Mouse (Mus musculus): ENCODE data around the gene Sar1a. TPM values are rescaled to one million over a fixed set of nuclear protein-coding genes. Genes with fewer than 3 reads are reported as not detected.

Gene Sar1a
- polyA plus RNA-seq, 1 experiment from 2014 or later: 225 TPM

- Histone ChIP-seq H3K27me3 (ENCODE audit: poor library complexity, severe bottlenecking) (no peaks in the 10 kb centered on the region), H3K27ac (no peak overlapping the region), H3K9me3 (no peaks in the 10 kb centered on the region), H3K36me3 (replicated peaks) (peaks cover 86% of the 10 kb centered on the region), H3K4me1 (no peaks in the 10 kb centered on the region), H3K4me3 (no peak overlapping the region)
- 42% methylated on average over 4 of the region's 4 CpGs for WGBS
- no peak for DNase-seq (ENCODE audit: extremely low spot score, low spot score)
These were observed 22.1 kb upstream of the Sar1a start for GRCm38 (mm10) chr10:61657985-61658384.

- 84% methylated on average over 8 of the region's 8 CpGs for WGBS
- no peak for DNase-seq (ENCODE audit: extremely low spot score, low spot score)
- Histone ChIP-seq H3K36me3 (replicated peaks) (peaks cover 88% of the 10 kb centered on the region), H3K4me1 (no peaks in the 10 kb centered on the region), H3K27ac (no peak overlapping the region), H3K27me3 (ENCODE audit: poor library complexity, severe bottlenecking) (no peaks in the 10 kb centered on the region), H3K4me3 (no peak overlapping the region), H3K9me3 (no peaks in the 10 kb centered on the region)
These were observed 18.2 kb upstream of the Sar1a start for GRCm38 (mm10) chr10:61661887-61662286.

GRCm38 (mm10) chr10:61662391-61662988, 17.6 kb upstream of the Sar1a start:
- no peaks in the 10 kb centered on the region for H3K4me1 ChIP-seq
- H3K27ac ChIP-seq: no peak overlapping the region
- no peak overlapping the region for H3K4me3 ChIP-seq
- no peaks in the 10 kb centered on the region for H3K9me3 ChIP-seq
- no peak for DNase-seq (ENCODE audit: extremely low spot score, low spot score)
- WGBS: 84% methylated on average over 10 of the region's 10 CpGs
- no peaks in the 10 kb centered on the region for H3K27me3 ChIP-seq (ENCODE audit: poor library complexity, severe bottlenecking)
- H3K36me3 ChIP-seq (replicated peaks): peaks cover 88% of the 10 kb centered on the region

GRCm38 (mm10) chr10:61665111-61665510, 15.0 kb upstream of the Sar1a start:
- H3K27me3 ChIP-seq (ENCODE audit: poor library complexity, severe bottlenecking): no peaks in the 10 kb centered on the region
- no peaks in the 10 kb centered on the region for H3K9me3 ChIP-seq
- H3K4me1 ChIP-seq: no peaks in the 10 kb centered on the region
- no peak for DNase-seq (ENCODE audit: extremely low spot score, low spot score)
- 97% methylated on average over 10 of the region's 10 CpGs for WGBS
- H3K36me3 ChIP-seq (replicated peaks): peaks cover 100% of the 10 kb centered on the region
- H3K27ac ChIP-seq: no peak overlapping the region
- H3K4me3 ChIP-seq: no peak overlapping the region

GRCm38 (mm10) chr10:61665651-61666050, 14.4 kb upstream of the Sar1a start:
- H3K9me3 ChIP-seq: no peaks in the 10 kb centered on the region
- H3K27ac ChIP-seq: no peak overlapping the region
- H3K36me3 ChIP-seq (replicated peaks): peaks cover 100% of the 10 kb centered on the region
- WGBS: 94% methylated on average over 3 of the region's 3 CpGs
- H3K4me3 ChIP-seq: no peak overlapping the region
- no peak for DNase-seq (ENCODE audit: extremely low spot score, low spot score)
- H3K27me3 ChIP-seq (ENCODE audit: poor library complexity, severe bottlenecking): no peaks in the 10 kb centered on the region
- no peaks in the 10 kb centered on the region for H3K4me1 ChIP-seq

DNA sequence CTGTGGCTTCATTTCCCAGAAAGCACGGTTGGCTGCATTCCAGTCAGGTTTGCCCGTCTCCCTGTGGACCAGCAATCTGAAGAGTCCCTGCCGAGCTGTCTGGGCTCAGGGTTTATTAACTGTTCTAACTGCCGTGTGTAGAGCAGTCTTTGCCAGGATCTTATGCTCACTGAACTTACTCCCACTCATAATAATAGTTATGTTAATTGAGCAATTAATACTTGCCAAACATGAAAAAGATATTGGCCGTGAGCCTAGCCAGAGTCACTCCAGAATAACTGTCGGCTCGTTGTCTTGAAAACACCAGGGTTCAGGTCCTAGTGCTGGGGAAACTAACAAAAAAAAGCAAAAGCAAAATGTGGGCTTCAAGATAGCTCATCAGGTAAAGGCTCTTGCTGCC, 10.8 kb upstream of the Sar1a start:
- no peak overlapping the region for H3K27ac ChIP-seq
- H3K4me3 ChIP-seq: no peak overlapping the region
- H3K36me3 ChIP-seq (replicated peaks): peaks cover 99% of the 10 kb centered on the region
- H3K4me1 ChIP-seq: no peaks in the 10 kb centered on the region
- H3K27me3 ChIP-seq (ENCODE audit: poor library complexity, severe bottlenecking): no peaks in the 10 kb centered on the region
- no peaks in the 10 kb centered on the region for H3K9me3 ChIP-seq
- DNase-seq (ENCODE audit: extremely low spot score, low spot score): no peak
- WGBS: 92% methylated on average over 7 of the region's 7 CpGs

GRCm38 (mm10) chr10:61669896-61670295, 10.2 kb upstream of the Sar1a start:
- H3K4me1 ChIP-seq: no peaks in the 10 kb centered on the region
- no peak overlapping the region for H3K27ac ChIP-seq
- no peaks in the 10 kb centered on the region for H3K9me3 ChIP-seq
- H3K36me3 ChIP-seq (replicated peaks): peaks cover 99% of the 10 kb centered on the region
- no peak overlapping the region for H3K4me3 ChIP-seq
- DNase-seq (ENCODE audit: extremely low spot score, low spot score): no peak
- no peaks in the 10 kb centered on the region for H3K27me3 ChIP-seq (ENCODE audit: poor library complexity, severe bottlenecking)

DNA sequence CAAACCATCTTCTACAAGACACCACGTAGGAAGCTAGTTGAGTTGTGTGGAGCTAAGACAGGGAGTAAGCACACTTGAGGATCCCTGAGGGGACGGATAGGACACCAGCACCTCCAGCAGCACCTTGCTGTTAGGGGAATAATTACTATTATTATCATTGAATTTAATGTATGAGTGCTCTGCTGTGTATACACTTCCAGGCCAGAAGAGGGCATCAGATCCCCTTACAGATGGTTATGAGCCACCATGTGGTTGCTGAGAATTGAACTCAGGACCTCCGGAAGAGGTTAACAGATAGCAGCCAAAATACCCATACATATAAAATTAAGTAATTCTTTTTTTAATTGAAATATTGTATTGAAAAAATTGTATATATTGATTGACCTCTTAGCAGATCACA, 9.3 kb upstream of the Sar1a start:
- Histone ChIP-seq H3K4me3 (no peak overlapping the region), H3K4me1 (no peaks in the 10 kb centered on the region), H3K36me3 (replicated peaks) (peaks cover 97% of the 10 kb centered on the region), H3K27ac (no peak overlapping the region), H3K9me3 (no peaks in the 10 kb centered on the region), H3K27me3 (ENCODE audit: poor library complexity, severe bottlenecking) (no peaks in the 10 kb centered on the region)
- no peak for DNase-seq (ENCODE audit: extremely low spot score, low spot score)
- WGBS: 94% methylated on average over 3 of the region's 3 CpGs

- WGBS: 93% methylated on average over 3 of the region's 3 CpGs
- no peak for DNase-seq (ENCODE audit: extremely low spot score, low spot score)
These were observed 4.2 kb upstream of the Sar1a start for GRCm38 (mm10) chr10:61675935-61676334.

DNA sequence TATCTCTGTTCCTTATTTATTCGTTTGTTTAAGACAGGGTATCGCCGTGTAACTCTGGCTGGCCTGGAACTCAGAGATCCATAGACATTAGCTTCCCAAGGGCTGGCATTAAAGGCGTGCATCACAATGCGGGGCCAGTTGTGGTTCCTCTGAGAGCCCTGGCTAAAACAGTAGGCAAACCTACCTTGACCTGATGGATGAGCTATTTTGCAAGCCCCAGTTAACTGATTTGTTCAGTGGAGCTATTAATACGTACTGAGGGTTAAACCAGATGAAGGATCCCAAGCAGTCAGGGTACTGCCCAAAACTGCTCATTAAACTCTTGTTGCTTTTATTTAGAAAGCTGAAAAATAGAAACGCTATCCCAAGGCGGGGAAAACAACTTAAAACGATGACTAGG, 554 bp upstream of the Sar1a start:
- Histone ChIP-seq H3K27ac (peak overlapping the region; percentile 94), H3K36me3 (replicated peaks) (peaks cover 22% of the 10 kb centered on the region), H3K9me3 (no peaks in the 10 kb centered on the region), H3K4me1 (peaks cover 23% of the 10 kb centered on the region), H3K27me3 (ENCODE audit: poor library complexity, severe bottlenecking) (no peaks in the 10 kb centered on the region), H3K4me3 (peak overlapping the region; percentile 99)
- no peak for DNase-seq (ENCODE audit: extremely low spot score, low spot score)
- WGBS: 39% methylated on average over 9 of the region's 9 CpGs

More at GRCm38 (mm10) chr10:61675935-61676334, 4.2 kb upstream of the Sar1a start:
- H3K4me1 ChIP-seq: peaks cover 13% of the 10 kb centered on the region
- H3K4me3 ChIP-seq: no peak overlapping the region
- no peaks in the 10 kb centered on the region for H3K27me3 ChIP-seq (ENCODE audit: poor library complexity, severe bottlenecking)
- H3K27ac ChIP-seq: no peak overlapping the region
- peaks cover 49% of the 10 kb centered on the region for H3K36me3 ChIP-seq (replicated peaks)
- no peaks in the 10 kb centered on the region for H3K9me3 ChIP-seq

DNA sequence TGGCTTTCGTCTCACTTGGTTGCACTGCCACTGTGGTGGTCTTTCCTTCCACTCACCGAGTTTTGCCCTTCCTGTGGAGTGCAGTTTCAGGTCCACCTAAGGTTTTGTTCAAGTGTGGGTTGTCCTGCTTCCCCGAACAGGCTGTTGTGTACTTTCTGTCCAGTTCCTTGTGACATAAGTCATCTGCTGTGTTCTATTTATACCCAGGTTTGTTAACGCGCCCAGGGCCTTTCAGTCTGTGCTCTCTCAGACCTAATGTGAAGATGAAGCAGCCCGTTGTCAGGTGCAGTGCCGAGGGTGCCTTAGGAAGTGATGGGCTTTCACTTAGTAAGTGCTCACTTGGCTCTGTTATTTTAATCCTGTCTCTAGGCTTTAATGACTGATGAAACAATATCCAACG, 9.3 kb downstream of the Sar1a start:
- no peak for DNase-seq (ENCODE audit: extremely low spot score, low spot score)
- Histone ChIP-seq H3K27me3 (ENCODE audit: poor library complexity, severe bottlenecking) (no peaks in the 10 kb centered on the region), H3K4me1 (no peaks in the 10 kb centered on the region), H3K9me3 (no peaks in the 10 kb centered on the region), H3K4me3 (no peak overlapping the region), H3K36me3 (replicated peaks) (peaks cover 97% of the 10 kb centered on the region), H3K27ac (no peak overlapping the region)
- 92% methylated on average over 8 of the region's 8 CpGs for WGBS

DNA sequence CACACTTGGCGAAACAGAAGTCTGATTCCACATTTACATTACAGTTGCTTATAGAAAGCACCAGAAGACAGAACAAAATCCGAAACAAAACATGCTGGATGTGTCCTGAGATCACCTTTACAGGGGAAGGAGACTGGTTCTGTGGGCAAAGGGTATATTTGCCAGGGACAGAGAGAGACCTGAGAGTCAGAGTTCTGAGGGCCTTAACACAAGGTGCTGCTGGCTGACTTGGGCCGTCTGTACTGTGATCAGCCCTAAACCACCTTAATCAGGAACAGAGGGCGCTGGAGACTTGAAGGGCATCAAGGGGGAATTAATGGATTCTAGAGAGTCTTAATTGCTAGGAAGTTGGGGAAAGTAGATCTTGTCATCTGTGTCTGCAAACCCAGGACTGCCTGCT, 13.5 kb downstream of the Sar1a start:
- H3K4me1 ChIP-seq: peaks cover 27% of the 10 kb centered on the region
- H3K36me3 ChIP-seq (replicated peaks): peaks cover 67% of the 10 kb centered on the region
- 71% methylated on average over 4 of the region's 4 CpGs for WGBS
- no peak for DNase-seq (ENCODE audit: extremely low spot score, low spot score)
- H3K4me3 ChIP-seq: no peak overlapping the region
- H3K27me3 ChIP-seq (ENCODE audit: poor library complexity, severe bottlenecking): no peaks in the 10 kb centered on the region
- H3K27ac ChIP-seq: no peak overlapping the region
- H3K9me3 ChIP-seq: no peaks in the 10 kb centered on the region

DNA sequence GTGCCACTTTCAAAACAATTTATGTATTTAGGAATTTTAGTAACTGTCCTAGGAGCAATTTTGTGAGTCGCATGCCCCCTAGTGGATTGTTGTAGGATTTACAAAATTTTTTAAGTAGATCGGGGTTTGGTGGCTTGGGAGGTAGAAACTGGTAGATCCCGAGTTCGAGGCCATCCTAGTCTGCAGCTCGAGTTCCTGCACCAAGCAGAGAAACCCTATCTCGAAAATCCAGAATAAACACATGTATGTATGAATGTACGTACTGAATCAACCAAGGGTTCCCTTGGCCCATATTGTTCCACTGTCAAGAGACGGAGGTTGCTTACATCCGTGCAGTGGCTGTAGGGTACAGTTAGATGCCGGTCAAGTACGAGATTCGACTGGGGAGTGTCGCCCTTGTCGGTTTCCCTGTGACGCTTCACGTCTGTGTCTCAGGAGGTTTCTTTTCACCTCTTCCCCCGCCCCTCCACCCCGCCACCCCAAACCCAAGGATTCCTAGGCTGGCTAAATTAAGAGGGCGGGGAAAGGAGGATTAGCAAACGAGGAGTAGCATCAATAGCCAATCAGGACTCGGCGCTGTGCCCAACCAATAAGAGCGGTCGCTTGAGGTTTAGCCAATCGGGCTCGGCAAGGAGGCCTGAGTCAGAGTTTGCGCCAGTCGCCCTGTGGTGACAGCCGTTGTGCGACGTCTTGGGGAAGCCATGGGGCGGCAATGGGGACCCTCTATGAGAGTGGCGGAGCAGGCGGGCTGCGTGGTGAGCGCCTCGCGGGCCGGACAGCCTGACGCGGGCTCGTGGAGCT, 15.0 kb downstream of the Sar1a start, which contains the start of gene Tysnd1:
Gene Tysnd1, plus strand, starts transcription at position 645 of the 801 bp plus-strand sequence.
- Histone ChIP-seq H3K27me3 (ENCODE audit: poor library complexity, severe bottlenecking) (no peaks in the 10 kb centered on the region), H3K4me3 (peak within 1 kb of the TSS; percentile 99), H3K36me3 (replicated peaks) (peaks cover 66% of the 10 kb centered on the region), H3K27ac (peak within 1 kb of the TSS; percentile 85), H3K9me3 (no peaks in the 10 kb centered on the region), H3K4me1 (peaks cover 29% of the 10 kb centered on the region)
- DNase-seq (ENCODE audit: extremely low spot score, low spot score): peak; percentile 96
- WGBS: under 1% methylated on average over 42 of the region's 42 CpGs
